Mouse (Mus musculus): Measurements from ENCODE around the gene Kif1b.

DNA sequence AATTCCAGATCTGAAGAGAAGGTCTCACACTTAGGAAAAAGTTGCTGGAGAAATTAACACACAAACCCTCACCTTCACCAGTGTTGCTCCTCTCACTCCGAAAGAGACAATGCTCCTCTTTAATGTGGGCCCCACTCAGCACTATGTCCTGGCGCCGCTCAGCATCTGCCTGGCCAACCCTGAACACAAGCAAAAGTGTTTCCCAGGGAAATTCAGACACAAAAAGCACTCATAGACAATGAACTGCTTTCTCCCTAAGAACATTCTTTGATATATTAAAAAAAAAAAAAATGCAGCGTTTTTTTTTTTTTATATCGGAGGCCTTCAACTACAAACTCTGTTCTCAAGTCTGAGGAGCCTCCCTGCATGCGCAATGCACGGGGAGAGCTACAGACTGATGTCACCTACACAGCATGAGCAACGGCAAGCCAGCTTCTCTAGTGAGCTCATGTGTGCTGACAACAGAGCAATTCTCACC, 60.3 kb downstream of the Kif1b start:
- TF ChIP-seq E2F4 (IDR thresholded peaks at IDR 0.05; ENCODE audit: insufficient replicate concordance, low read depth, low read length) (no peak), POLR2A (IDR thresholded peaks at IDR 0.05; ENCODE audit: low read depth, low read length) (no peak), ZNF384 (IDR thresholded peaks at IDR 0.05; ENCODE audit: low read depth, low read length) (no peak), CHD1 (IDR thresholded peaks at IDR 0.05; ENCODE audit: low read depth, low read length) (no peak), CTCF (conservative IDR thresholded peaks at IDR 0.05 in 1 of 2, IDR thresholded peaks at IDR 0.05 in 1 of 2; ENCODE audit: low read depth in 2 of 2, low read length in 2 of 2) (no peak), NRF1 (IDR thresholded peaks at IDR 0.05; ENCODE audit: low read depth, low read length) (no peak), USF2 (conservative IDR thresholded peaks at IDR 0.05; ENCODE audit: low read depth, low read length) (no peak), ZMIZ1 (IDR thresholded peaks at IDR 0.05; ENCODE audit: low read depth, low read length) (no peak), MXI1 (IDR thresholded peaks at IDR 0.05; ENCODE audit: low read depth, low read length) (no peak), RCOR1 (conservative IDR thresholded peaks at IDR 0.05; ENCODE audit: low read depth, low read length) (no peak), ZC3H11A (IDR thresholded peaks at IDR 0.05; ENCODE audit: low read depth, low read length) (no peak), MEF2A (IDR thresholded peaks at IDR 0.05; ENCODE audit: borderline replicate concordance, low read depth, low read length) (no peak), RAD21 (IDR thresholded peaks at IDR 0.05; ENCODE audit: low read depth, low read length) (no peak)
